Mouse (Mus musculus) hindbrain, embryonic 13.5 days (tissue): ENCODE data around the gene Actr2. TPM values are rescaled to one million over a fixed set of nuclear protein-coding genes. Genes with fewer than 3 reads are reported as not detected.
"Not testable (repeated sequence)": the region's sequence is repeated elsewhere in the genome, so short reads cannot be mapped to it uniquely, and the experiment has no call there.

ENCODE experiments used
- ATAC-seq: fragments of 200-750 bp; cut with Nextera tagmentation; 2 replicates; pipeline ENCODE4 v1.8.0; 2017; ENCODE audit warnings: moderate TSS enrichment; ENCODE audit not compliant: low FRiP score
- H3K27ac ChIP-seq: fragments of 300-500 bp; sonication (generic); 2 replicates; pipeline ENCODE4 v1.5.1; 2015; ENCODE audit warnings: inconsistent platforms, mild to moderate bottlenecking, moderate library complexity
- H3K27me3 ChIP-seq: fragments of 300-500 bp; sonication (generic); 2 replicates; pipeline ENCODE4 v1.6.1; 2015; ENCODE audit warnings: mild to moderate bottlenecking, inconsistent platforms
- H3K36me3 ChIP-seq: fragments of 300-500 bp; sonication (generic); 2 replicates; pipeline ENCODE4 v1.6.1; 2015; ENCODE audit warnings: mild to moderate bottlenecking, inconsistent platforms
- H3K4me1 ChIP-seq: fragments of 300-500 bp; sonication (generic); replicated peaks from 2 replicates; pipeline ENCODE4 v1.6.1; 2015; ENCODE audit warnings: inconsistent platforms
- H3K4me2 ChIP-seq: fragments of 300-500 bp; sonication (generic); 2 replicates; pipeline ENCODE4 v1.6.1; 2015; ENCODE audit warnings: inconsistent platforms, mild to moderate bottlenecking, moderate library complexity
- H3K4me3 ChIP-seq: fragments of 300-500 bp; sonication (generic); 2 replicates; pipeline ENCODE4 v1.5.1; 2015; ENCODE audit warnings: mild to moderate bottlenecking, inconsistent platforms
- H3K9ac ChIP-seq: fragments of 300-500 bp; sonication (generic); 2 replicates; pipeline ENCODE4 v1.6.1; 2015; ENCODE audit warnings: mild to moderate bottlenecking, inconsistent platforms
- H3K9me3 ChIP-seq: fragments of 300-500 bp; sonication (generic); 2 replicates; pipeline ENCODE4 v1.6.1; 2016; ENCODE audit warnings: inconsistent platforms
- WGBS: fragments of 180-500 bp; shearing (Covaris S2); methylation state at CpG from one replicate; pipeline ENCODE4 v1.1.7; 2015; 5-methylcytosine and 5-hydroxymethylcytosine counted together
- polyA plus RNA-seq: library from polyadenylated mRNA; unstranded; fragments of >200 nt; fragmentation: Nextera tagmentation; extraction: Ambion mirVana; gene quantifications from 2 replicates; pipeline ENCODE4 v1.2.1, GENCODE M21; 2015

The Actr2 gene
- 177 and 179 TPM in 2 replicates for polyA plus RNA-seq

- peak; percentile 99 for ATAC-seq
- under 1% methylated on average over 57 of the region's 57 CpGs for WGBS
- peaks cover 9% of the 10 kb centered on the region; the same call in 1 of the 2 replicates for H3K36me3 ChIP-seq
- no peaks in the 10 kb centered on the region for H3K9me3 ChIP-seq
- peak within 1 kb of the TSS; percentile 82 for H3K4me3 ChIP-seq
- H3K27me3 ChIP-seq: no peaks in the 10 kb centered on the region
- peak within 1 kb of the TSS; percentile 94 for H3K27ac ChIP-seq
- H3K4me1 ChIP-seq: peaks cover 22% of the 10 kb centered on the region
- peak within 1 kb of the TSS; percentile 80 for H3K4me2 ChIP-seq
- peak within 1 kb of the TSS; percentile 95 for H3K9ac ChIP-seq
These were observed at the start of gene Actr2 for GRCm38 (mm10) chr11:20112741-20113480. Gene Actr2 (minus strand): TSS chr11:20112913.

GRCm38 (mm10) chr11:20158879-20159278 is 46.2 kb upstream of the Actr2 start:
- Histone ChIP-seq H3K36me3 (no peaks in the 10 kb centered on the region), H3K27me3 (no peaks in the 10 kb centered on the region), H3K27ac (no peak overlapping the region), H3K4me1 (no peaks in the 10 kb centered on the region), H3K4me2 (no peak overlapping the region), H3K9me3 (no peaks in the 10 kb centered on the region; the same call in 1 of the 2 replicates), H3K9ac (no peak overlapping the region), H3K4me3 (no peak overlapping the region)
- no peak for ATAC-seq

GRCm38 (mm10) chr11:20153542-20153941 is 40.8 kb upstream of the Actr2 start:
- H3K4me3 ChIP-seq, H3K9ac ChIP-seq, H3K4me1 ChIP-seq, H3K4me2 ChIP-seq, ATAC-seq, H3K27me3 ChIP-seq, H3K27ac ChIP-seq, H3K9me3 ChIP-seq, H3K36me3 ChIP-seq: not testable (repeated sequence)
- 84% methylated on average over 5 of the region's 5 CpGs for WGBS

- WGBS: 83% methylated on average over 4 of the region's 4 CpGs
- Histone ChIP-seq H3K4me1 (no peaks in the 10 kb centered on the region), H3K27me3 (no peaks in the 10 kb centered on the region)
These were observed 39.6 kb upstream of the Actr2 start for GRCm38 (mm10) chr11:20152107-20152901.

GRCm38 (mm10) chr11:20151290-20151689 is 38.6 kb upstream of the Actr2 start:
- 85% methylated on average over 5 of the region's 5 CpGs for WGBS
- no peak overlapping the region for H3K27ac ChIP-seq
- H3K4me1 ChIP-seq: no peaks in the 10 kb centered on the region
- no peaks in the 10 kb centered on the region for H3K9me3 ChIP-seq
- H3K27me3 ChIP-seq: no peaks in the 10 kb centered on the region
- ATAC-seq: no peak
- H3K36me3 ChIP-seq: no peaks in the 10 kb centered on the region
- H3K9ac ChIP-seq: no peak overlapping the region
- H3K4me2 ChIP-seq: no peak overlapping the region
- no peak overlapping the region for H3K4me3 ChIP-seq

More at GRCm38 (mm10) chr11:20152107-20152901, 39.6 kb upstream of the Actr2 start:
- Histone ChIP-seq H3K4me2 (no peak overlapping the region), H3K9me3 (no peaks in the 10 kb centered on the region), H3K27ac (no peak overlapping the region), H3K36me3 (no peaks in the 10 kb centered on the region), H3K9ac (no peak overlapping the region), H3K4me3 (no peak overlapping the region)
- ATAC-seq: no peak

- H3K27ac ChIP-seq: no peak overlapping the region
- H3K4me2 ChIP-seq: no peak overlapping the region
- H3K9ac ChIP-seq: no peak overlapping the region
- no peaks in the 10 kb centered on the region for H3K9me3 ChIP-seq
- WGBS: 95% methylated on average over 3 of the region's 3 CpGs
- no peaks in the 10 kb centered on the region for H3K27me3 ChIP-seq
- H3K36me3 ChIP-seq: no peaks in the 10 kb centered on the region
- H3K4me3 ChIP-seq: no peak overlapping the region
- ATAC-seq: no peak
- H3K4me1 ChIP-seq: no peaks in the 10 kb centered on the region
These were observed 37.2 kb upstream of the Actr2 start for GRCm38 (mm10) chr11:20149936-20150335.

- no peak overlapping the region for H3K4me3 ChIP-seq
- H3K4me2 ChIP-seq: no peak overlapping the region
- no peak overlapping the region for H3K27ac ChIP-seq
- H3K4me1 ChIP-seq: no peaks in the 10 kb centered on the region
- H3K9me3 ChIP-seq: no peaks in the 10 kb centered on the region
- no peaks in the 10 kb centered on the region for H3K36me3 ChIP-seq
- H3K27me3 ChIP-seq: no peaks in the 10 kb centered on the region
- H3K9ac ChIP-seq: no peak overlapping the region
- WGBS: 29% methylated on average over 9 of the region's 9 CpGs
- ATAC-seq: no peak
These were observed 32.7 kb upstream of the Actr2 start for GRCm38 (mm10) chr11:20145383-20145782.

GRCm38 (mm10) chr11:20144536-20145263 is 32.0 kb upstream of the Actr2 start:
- Histone ChIP-seq H3K4me3 (no peak overlapping the region), H3K27ac (no peak overlapping the region), H3K4me1 (no peaks in the 10 kb centered on the region), H3K27me3 (no peaks in the 10 kb centered on the region), H3K36me3 (no peaks in the 10 kb centered on the region), H3K9me3 (no peaks in the 10 kb centered on the region), H3K9ac (no peak overlapping the region), H3K4me2 (no peak overlapping the region)
- ATAC-seq: no peak
- 84% methylated on average over 9 of the region's 9 CpGs for WGBS

- H3K4me1 ChIP-seq, H3K4me2 ChIP-seq, H3K27me3 ChIP-seq, H3K4me3 ChIP-seq, H3K27ac ChIP-seq, H3K9ac ChIP-seq, H3K36me3 ChIP-seq, H3K9me3 ChIP-seq, ATAC-seq: not testable (repeated sequence)
- 95% methylated on average over 4 of the region's 4 CpGs for WGBS
These were observed 31.0 kb upstream of the Actr2 start for GRCm38 (mm10) chr11:20143687-20144086.

- 97% methylated on average over 5 of the region's 5 CpGs for WGBS
- Histone ChIP-seq H3K4me1 (no peaks in the 10 kb centered on the region), H3K9ac (no peak overlapping the region), H3K4me3 (no peak overlapping the region), H3K4me2 (no peak overlapping the region), H3K9me3 (no peaks in the 10 kb centered on the region), H3K27me3 (no peaks in the 10 kb centered on the region), H3K36me3 (no peaks in the 10 kb centered on the region), H3K27ac (no peak overlapping the region)
- no peak for ATAC-seq
These were observed 29.8 kb upstream of the Actr2 start for GRCm38 (mm10) chr11:20142516-20142915.

GRCm38 (mm10) chr11:20140286-20140685 is 27.6 kb upstream of the Actr2 start:
- Histone ChIP-seq H3K4me1 (no peaks in the 10 kb centered on the region), H3K4me2 (no peak overlapping the region), H3K27ac (no peak overlapping the region), H3K9me3 (no peaks in the 10 kb centered on the region), H3K9ac (no peak overlapping the region), H3K4me3 (no peak overlapping the region), H3K27me3 (no peaks in the 10 kb centered on the region), H3K36me3 (no peaks in the 10 kb centered on the region)
- ATAC-seq: no peak
- 87% methylated on average over 5 of the region's 5 CpGs for WGBS

GRCm38 (mm10) chr11:20139711-20140110 is 27.0 kb upstream of the Actr2 start:
- Histone ChIP-seq H3K9ac (no peak overlapping the region), H3K36me3 (no peaks in the 10 kb centered on the region), H3K4me1 (no peaks in the 10 kb centered on the region), H3K9me3 (no peaks in the 10 kb centered on the region), H3K4me2 (no peak overlapping the region), H3K27me3 (no peaks in the 10 kb centered on the region), H3K27ac (no peak overlapping the region), H3K4me3 (no peak overlapping the region)
- ATAC-seq: no peak
- 100% methylated on average over 2 of the region's 2 CpGs for WGBS
